Mouse (Mus musculus) heart, embryonic 14.5 days (tissue): Measurements from ENCODE around the gene Nlrp3. TPM values are rescaled to one million over a fixed set of nuclear protein-coding genes. Genes with fewer than 3 reads are reported as not detected.
"Not testable (repeated sequence)": the region's sequence is repeated elsewhere in the genome, so short reads cannot be mapped to it uniquely, and the experiment has no call there.

Experiments used
- ATAC-seq: fragments of 200-750 bp; cut with Nextera tagmentation; 2 replicates; pipeline ENCODE4 v1.8.0; 2017; ENCODE audit warnings: low read depth, moderate TSS enrichment; ENCODE audit not compliant: insufficient number of reproducible peaks, insufficient read depth, low FRiP score
- H3K27ac ChIP-seq, 2 experiments: fragments of 200-500 bp in 1 of 2; fragments of 300-500 bp in 1 of 2; sonication (generic) in 1 of 2; replicated peaks in 1 of 2; 2 replicates each; pipeline ENCODE4 v1.5.1; 2012 to 2014; ENCODE audit warnings: low read depth in 2 of 2, low read length in 2 of 2, control low read depth in 1 of 2, mild to moderate bottlenecking in 1 of 2, mixed read lengths in 1 of 2; ENCODE audit not compliant: control insufficient read depth in 1 of 2, insufficient read depth in 1 of 2
- H3K27me3 ChIP-seq: fragments of 300-500 bp; sonication (generic); 2 replicates; pipeline ENCODE4 v1.6.1; 2014; ENCODE audit warnings: mild to moderate bottlenecking, low read length, control low read depth; ENCODE audit not compliant: control insufficient read depth, insufficient read depth
- H3K36me3 ChIP-seq: fragments of 300-500 bp; sonication (generic); 2 replicates; pipeline ENCODE4 v1.6.1; 2014; ENCODE audit warnings: mild to moderate bottlenecking, control low read depth, low read length, mixed read lengths; ENCODE audit not compliant: control insufficient read depth, insufficient read depth
- H3K4me1 ChIP-seq, 2 experiments: fragments of 200-500 bp in 1 of 2; fragments of 300-500 bp in 1 of 2; sonication (generic) in 1 of 2; 2 replicates each; pipeline ENCODE4 v1.6.1; 2012 to 2014; ENCODE audit warnings: low read length in 2 of 2, control low read depth in 1 of 2, mixed read lengths in 1 of 2; ENCODE audit not compliant: control insufficient read depth in 2 of 2, insufficient read depth in 2 of 2
- H3K4me2 ChIP-seq: fragments of 300-500 bp; sonication (generic); 2 replicates; pipeline ENCODE4 v1.6.1; 2014; ENCODE audit warnings: mild to moderate bottlenecking, low read length
- H3K4me3 ChIP-seq, 2 experiments: fragments of 200-500 bp in 1 of 2; fragments of 300-500 bp in 1 of 2; sonication (generic) in 1 of 2; 2 replicates each; pipeline ENCODE4 v1.5.1; 2012 to 2014; ENCODE audit warnings: low read length in 2 of 2, mild to moderate bottlenecking in 2 of 2, control low read depth in 1 of 2, low read depth in 1 of 2, moderate library complexity in 1 of 2; ENCODE audit not compliant: control insufficient read depth in 1 of 2, insufficient read depth in 1 of 2
- H3K9ac ChIP-seq: fragments of 300-500 bp; sonication (generic); 2 replicates; pipeline ENCODE4 v1.6.1; 2014; ENCODE audit warnings: mild to moderate bottlenecking, low read length
- H3K9me3 ChIP-seq: fragments of 300-500 bp; sonication (generic); 2 replicates; pipeline ENCODE4 v1.6.1; 2016; ENCODE audit warnings: low read length, control low read depth; ENCODE audit not compliant: control insufficient read depth
- WGBS: fragments of 180-500 bp; shearing (Covaris S2); extraction: QIAGEN DNeasy Blood & Tissue Kit; methylation state at CpG from one replicate; pipeline ENCODE4 v1.1.7; 2014; 5-methylcytosine and 5-hydroxymethylcytosine counted together
- polyA plus RNA-seq: library from polyadenylated mRNA; unstranded; fragments of >200 nt; fragmentation: Nextera tagmentation; extraction: Ambion mirVana; gene quantifications from 2 replicates; pipeline ENCODE4 v1.2.1, GENCODE M21; 2014

The Nlrp3 gene
- polyA plus RNA-seq, 1 experiment from 2014 or later: 0.11 TPM

- Histone ChIP-seq H3K4me1 (no peaks in the 10 kb centered on the region), H3K9ac (no peak overlapping the region), H3K4me2 (no peak overlapping the region), H3K9me3 (no peaks in the 10 kb centered on the region), H3K27me3 (no peaks in the 10 kb centered on the region), H3K27ac (no peak overlapping the region), H3K4me3 (no peak overlapping the region), H3K36me3 (no peaks in the 10 kb centered on the region)
- no peak for ATAC-seq
- 70% methylated on average over 8 of the region's 8 CpGs for WGBS
Measured at GRCm38 (mm10) chr11:59554535-59554934, 13.2 kb downstream of the Nlrp3 start.

DNA sequence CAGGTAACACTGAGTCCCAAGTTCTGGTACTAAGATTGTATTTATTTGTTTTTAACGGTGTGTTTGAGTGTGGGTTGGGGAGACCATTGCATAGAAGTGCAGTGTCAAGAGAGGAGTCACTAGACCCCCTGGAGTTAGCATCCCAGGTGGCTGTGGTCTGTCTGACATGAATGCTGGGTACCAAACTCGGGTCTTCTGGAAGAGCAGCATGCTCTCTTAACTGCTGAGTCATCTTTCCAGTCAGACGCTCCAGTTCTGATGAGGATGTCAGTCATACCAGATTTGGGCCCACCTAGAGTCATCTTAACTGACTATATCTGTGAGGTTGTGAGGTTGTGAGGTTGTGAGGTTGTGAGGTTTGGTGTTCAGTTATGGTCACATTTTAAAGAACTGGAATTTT lies 19.5 kb downstream of the Nlrp3 start:
- Histone ChIP-seq H3K4me3 (no peak overlapping the region), H3K4me2 (no peak overlapping the region), H3K36me3 (no peaks in the 10 kb centered on the region), H3K9ac (no peak overlapping the region), H3K4me1 (no peaks in the 10 kb centered on the region), H3K27ac (no peak overlapping the region), H3K9me3 (no peaks in the 10 kb centered on the region), H3K27me3 (no peaks in the 10 kb centered on the region)
- ATAC-seq: no peak
- 53% methylated on average over 3 of the region's 3 CpGs for WGBS

DNA sequence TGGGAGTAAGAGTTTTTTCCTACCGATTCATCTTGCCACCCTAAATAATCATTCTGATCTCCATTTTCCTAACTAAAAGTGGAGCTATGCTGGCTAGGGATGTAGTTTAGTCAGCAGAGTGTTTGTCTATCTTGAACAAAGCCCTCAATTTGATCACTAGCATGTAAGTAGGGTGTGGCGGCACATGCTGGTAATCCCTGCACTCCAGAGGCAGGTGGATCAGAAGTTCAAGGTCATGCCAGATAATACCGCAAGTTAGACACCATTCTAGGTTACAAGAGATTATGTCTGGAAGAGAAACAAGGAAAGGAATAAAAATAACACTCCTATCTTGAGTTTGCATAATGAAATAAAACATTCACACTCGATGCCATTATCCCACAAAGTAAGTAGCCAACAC lies 21.0 kb downstream of the Nlrp3 start:
- 82% methylated on average over 4 of the region's 4 CpGs for WGBS
- no peak overlapping the region for H3K27ac ChIP-seq
- H3K9me3 ChIP-seq: no peaks in the 10 kb centered on the region
- H3K4me2 ChIP-seq: no peak overlapping the region
- H3K4me3 ChIP-seq: no peak overlapping the region
- no peaks in the 10 kb centered on the region for H3K36me3 ChIP-seq
- no peaks in the 10 kb centered on the region for H3K27me3 ChIP-seq
- H3K4me1 ChIP-seq: no peaks in the 10 kb centered on the region
- H3K9ac ChIP-seq: no peak overlapping the region
- no peak for ATAC-seq

DNA sequence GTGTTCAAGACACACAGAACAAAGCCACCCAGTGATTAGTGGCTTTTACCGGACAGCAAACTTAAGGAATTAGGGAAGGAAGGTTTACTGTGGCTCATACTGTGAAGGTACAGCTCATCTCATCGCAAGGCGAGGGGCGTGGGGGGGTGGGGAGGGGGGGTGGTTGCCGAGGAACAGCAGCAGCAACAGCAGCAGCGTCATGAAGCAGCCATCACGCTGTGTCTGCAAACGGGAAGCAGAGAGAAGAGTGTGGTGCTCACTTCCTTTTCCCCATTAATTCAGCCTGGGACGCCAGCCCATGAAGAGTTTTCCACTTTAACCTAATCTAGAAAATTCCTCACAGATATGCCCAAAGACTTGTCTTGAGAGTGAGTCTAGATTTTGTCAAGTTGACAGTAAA lies 21.5 kb downstream of the Nlrp3 start:
- 63% methylated on average over 9 of the region's 9 CpGs for WGBS
- Histone ChIP-seq H3K9ac (no peak overlapping the region), H3K4me2 (no peak overlapping the region), H3K36me3 (no peaks in the 10 kb centered on the region), H3K4me1 (no peaks in the 10 kb centered on the region), H3K9me3 (no peaks in the 10 kb centered on the region), H3K27ac (no peak overlapping the region), H3K4me3 (no peak overlapping the region), H3K27me3 (no peaks in the 10 kb centered on the region)
- no peak for ATAC-seq

GRCm38 (mm10) chr11:59569306-59569705 lies 27.9 kb downstream of the Nlrp3 start:
- H3K9ac ChIP-seq: no peak overlapping the region
- 57% methylated on average over 3 of the region's 3 CpGs for WGBS
- peaks cover 29% of the 10 kb centered on the region for H3K27me3 ChIP-seq
- no peaks in the 10 kb centered on the region for H3K9me3 ChIP-seq
- no peak overlapping the region for H3K27ac ChIP-seq
- no peaks in the 10 kb centered on the region for H3K4me1 ChIP-seq
- ATAC-seq: no peak
- H3K36me3 ChIP-seq: no peaks in the 10 kb centered on the region
- H3K4me3 ChIP-seq: no peak overlapping the region
- no peak overlapping the region for H3K4me2 ChIP-seq

- H3K9me3 ChIP-seq: no peaks in the 10 kb centered on the region
- ATAC-seq: no peak
- H3K4me3 ChIP-seq: no peak overlapping the region
- H3K27me3 ChIP-seq: peaks cover 32% of the 10 kb centered on the region
- WGBS: 54% methylated on average over 9 of the region's 9 CpGs
- H3K4me2 ChIP-seq: no peak overlapping the region
- no peaks in the 10 kb centered on the region for H3K36me3 ChIP-seq
- H3K4me1 ChIP-seq: no peaks in the 10 kb centered on the region
- no peak overlapping the region for H3K27ac ChIP-seq
- H3K9ac ChIP-seq: no peak overlapping the region
Measured at GRCm38 (mm10) chr11:59575726-59576125, 34.4 kb downstream of the Nlrp3 start.

DNA sequence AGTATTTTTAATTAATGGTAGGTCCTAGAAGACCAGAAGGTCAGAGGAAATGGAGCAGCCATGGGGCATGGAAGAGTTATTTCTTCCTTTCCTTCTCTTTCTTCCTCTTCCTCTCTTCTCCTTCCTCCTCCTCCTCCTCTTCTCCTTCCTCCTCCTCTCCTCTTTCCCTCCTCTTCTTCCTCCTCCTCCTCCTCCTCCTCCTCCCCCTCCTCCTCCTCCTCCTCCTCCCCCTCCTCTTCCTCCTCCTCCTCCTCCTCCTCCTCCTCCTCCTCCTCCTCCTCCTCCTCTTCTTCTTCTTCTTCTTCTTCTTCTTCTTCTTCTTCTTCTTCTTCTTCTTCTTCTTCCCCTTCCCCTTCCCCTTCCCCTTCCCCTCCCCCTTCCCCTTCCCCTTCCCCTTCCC lies 34.8 kb downstream of the Nlrp3 start, which contains the start of gene Olfr222:
Gene Olfr222, minus strand, starts transcription at position 101 of the 400 bp plus-strand sequence.
- H3K36me3 ChIP-seq, H3K9me3 ChIP-seq, H3K4me1 ChIP-seq, ATAC-seq, H3K4me2 ChIP-seq, H3K4me3 ChIP-seq, H3K27ac ChIP-seq, H3K9ac ChIP-seq: not testable (repeated sequence)
- H3K27me3 ChIP-seq: peaks cover 28% of the 10 kb centered on the region

- Histone ChIP-seq H3K36me3 (no peaks in the 10 kb centered on the region), H3K4me3 (no peak overlapping the region), H3K27me3 (no peaks in the 10 kb centered on the region), H3K4me1 (no peaks in the 10 kb centered on the region), H3K4me2 (no peak overlapping the region), H3K9me3 (no peaks in the 10 kb centered on the region), H3K27ac (no peak overlapping the region), H3K9ac (no peak overlapping the region)
- no peak for ATAC-seq
- WGBS: 28% methylated on average over 6 of the region's 6 CpGs
Measured at GRCm38 (mm10) chr11:59584539-59584938, 43.2 kb downstream of the Nlrp3 start.
